Mouse (Mus musculus): Measurements from ENCODE around the gene Igfbp7.

Igfbp7 gene

DNA sequence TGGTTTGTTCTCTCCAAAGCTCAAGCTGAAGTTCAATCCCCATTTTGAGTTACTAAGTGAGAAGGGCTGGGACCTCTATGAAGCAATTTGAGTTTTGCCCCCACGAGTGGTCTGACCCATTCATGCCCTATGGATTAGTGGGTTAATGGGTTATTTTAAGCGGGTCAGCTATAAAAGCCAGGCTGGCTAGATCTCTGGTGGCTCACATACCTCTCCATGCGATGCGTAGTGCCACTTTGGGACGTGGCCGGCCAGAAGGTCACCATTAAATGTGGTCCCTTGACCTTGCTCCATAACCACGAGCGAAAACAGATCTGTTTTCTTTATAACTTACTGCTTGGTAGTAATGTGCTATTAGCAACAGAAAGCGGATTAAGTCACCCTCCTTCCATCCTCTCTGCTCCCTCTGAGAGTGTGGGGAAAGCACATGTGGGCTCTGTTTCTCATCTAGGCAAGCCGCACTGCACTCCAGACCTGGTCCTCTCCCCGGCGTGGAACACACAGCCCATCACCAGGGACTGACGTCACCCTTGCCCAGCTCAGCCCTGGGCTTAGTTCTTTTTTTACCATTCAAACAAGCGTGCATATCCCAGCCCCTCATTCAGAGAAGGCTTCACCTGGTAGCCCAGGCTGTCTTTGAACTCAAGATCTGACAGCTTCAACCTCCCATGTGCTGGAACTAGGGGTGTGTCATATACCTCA lies 28.3 kb downstream of the Igfbp7 start:
- DNase-seq (ENCODE audit: low spot score in 2 of 2) = no peak

GRCm38 (mm10) chr5:77378027-77378426 lies 29.8 kb downstream of the Igfbp7 start:
- no peak for DNase-seq (ENCODE audit: low spot score in 2 of 2)

DNA sequence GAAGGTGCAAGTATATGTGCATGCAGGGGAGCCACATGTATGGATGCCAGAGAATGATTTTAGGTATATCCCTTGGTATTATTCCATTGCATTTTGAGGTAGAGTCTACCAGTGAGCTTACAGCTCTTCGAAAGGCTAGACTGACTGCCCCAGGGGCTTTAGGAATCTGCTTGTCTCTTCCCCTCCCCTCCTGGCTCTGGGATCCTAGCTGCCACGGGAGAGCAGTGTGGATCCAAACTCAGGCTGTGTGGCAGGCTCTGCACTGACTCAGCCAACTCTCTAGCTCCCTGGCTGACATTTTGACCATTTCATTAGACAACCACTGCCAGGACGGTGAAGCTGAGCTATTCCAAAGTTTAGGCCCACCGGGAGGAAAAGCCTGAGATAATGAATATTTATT lies 32.3 kb downstream of the Igfbp7 start:
- DNase-seq (ENCODE audit: low spot score in 2 of 2) = no peak

DNA sequence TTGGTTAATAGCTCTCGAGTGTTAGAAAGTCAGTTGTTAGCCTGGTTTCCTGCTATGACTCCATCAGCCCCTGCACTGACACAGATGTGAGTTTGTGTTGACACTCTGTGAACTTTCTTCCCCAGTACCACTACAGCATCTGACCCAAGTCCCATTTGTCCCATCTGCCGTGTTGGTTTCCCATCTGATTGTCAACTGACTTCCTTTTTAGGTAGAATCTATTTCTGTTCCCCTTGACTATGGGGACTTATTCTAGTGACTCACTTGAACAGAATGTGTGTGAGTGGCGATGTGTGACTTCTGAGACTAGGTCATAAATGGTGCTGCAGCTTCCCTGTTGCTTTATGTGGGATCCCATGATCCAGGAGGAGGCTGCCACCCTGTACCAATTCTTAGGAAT lies 32.9 kb downstream of the Igfbp7 start:
- no peak for DNase-seq (ENCODE audit: low spot score in 2 of 2)

DNA sequence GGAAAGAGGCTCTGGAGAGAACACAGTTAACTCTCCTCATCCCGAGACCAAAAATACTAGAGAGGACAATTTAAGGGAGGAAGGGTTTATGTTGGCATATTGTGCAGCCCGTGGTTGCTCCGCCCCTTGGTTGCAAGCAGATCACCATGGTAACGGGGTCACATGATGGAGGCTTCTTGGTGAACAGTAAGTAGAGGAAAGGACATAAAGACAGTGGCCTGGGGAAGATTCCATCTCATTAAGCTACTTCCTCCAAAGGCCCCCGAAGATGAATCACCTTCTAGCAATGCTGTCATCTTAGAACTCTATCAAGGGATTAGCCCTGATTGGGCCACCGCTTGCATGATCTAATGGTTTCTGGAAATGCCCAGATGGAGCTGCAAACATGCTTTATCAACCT lies 35.1 kb downstream of the Igfbp7 start:
- DNase-seq (ENCODE audit: low spot score in 2 of 2) = no peak

- no peak for DNase-seq (ENCODE audit: low spot score in 2 of 2)
Observed at GRCm38 (mm10) chr5:77372242-77372641, 35.6 kb downstream of the Igfbp7 start.

- DNase-seq (ENCODE audit: low spot score in 2 of 2) = no peak
Observed at GRCm38 (mm10) chr5:77370378-77370892, 37.4 kb downstream of the Igfbp7 start.

DNA sequence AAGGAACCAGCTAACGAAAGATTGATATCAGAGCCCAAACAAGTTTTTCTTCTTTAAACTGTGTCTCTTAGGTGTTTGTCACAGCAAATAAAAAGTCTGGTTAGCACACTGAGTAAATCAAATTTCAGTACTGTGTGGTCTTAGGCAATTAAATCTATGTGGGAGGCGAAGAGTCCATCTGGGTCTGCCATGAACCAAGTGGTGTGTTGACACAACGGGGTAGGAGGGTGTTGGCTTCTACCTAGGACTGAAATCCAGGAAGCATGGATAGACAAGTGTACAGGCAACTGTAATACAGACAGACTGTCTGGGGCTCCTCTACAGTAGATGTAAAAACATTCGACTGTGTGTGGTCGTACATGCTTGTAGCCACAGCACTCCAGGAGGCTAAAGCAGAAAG lies 38.4 kb downstream of the Igfbp7 start:
- DNase-seq (ENCODE audit: low spot score in 2 of 2) = no peak

DNA sequence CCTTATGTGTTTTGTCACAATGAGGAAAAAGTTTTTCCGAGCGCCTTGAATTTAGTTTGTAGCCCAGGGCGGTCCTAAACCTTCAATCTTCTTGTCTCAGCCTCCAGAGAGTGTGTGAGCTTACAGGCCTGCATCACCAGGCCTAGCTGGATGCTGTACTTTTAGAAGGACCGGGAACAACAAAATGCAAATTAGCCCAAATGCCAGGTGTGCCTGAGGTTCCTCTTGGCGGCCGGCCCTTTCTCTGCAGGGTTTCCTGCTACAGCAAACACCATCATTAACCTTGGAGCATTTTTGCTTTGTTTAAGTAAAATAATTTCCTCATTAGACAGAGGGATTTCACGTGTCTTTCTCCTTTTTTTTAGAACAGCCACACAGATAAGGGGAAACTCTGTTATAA lies 39.6 kb downstream of the Igfbp7 start:
- no peak for DNase-seq (ENCODE audit: low spot score in 2 of 2)

DNA sequence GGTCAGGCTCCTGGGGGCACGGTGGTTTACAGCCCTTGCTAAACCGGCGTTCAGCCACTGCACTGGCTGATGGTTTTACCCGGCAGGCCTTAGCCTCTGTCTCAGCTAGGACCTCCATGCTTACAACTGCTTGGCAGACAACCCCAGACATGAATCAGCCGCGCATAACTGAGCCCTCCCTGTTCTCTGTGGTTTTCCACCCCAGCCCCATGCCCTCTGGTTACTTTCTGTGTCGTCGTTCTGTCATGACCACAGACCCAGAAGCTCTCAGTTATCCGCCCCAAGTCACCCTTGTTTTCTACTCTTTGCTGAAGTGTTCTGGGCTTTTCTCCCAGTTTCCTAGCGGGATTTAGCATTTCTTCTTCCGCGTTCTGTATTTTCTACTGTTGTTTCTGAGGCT lies 40.2 kb downstream of the Igfbp7 start:
- DNase-seq (ENCODE audit: low spot score in 2 of 2) = no peak

GRCm38 (mm10) chr5:77367145-77367544 lies 40.7 kb downstream of the Igfbp7 start:
- no peak for DNase-seq (ENCODE audit: low spot score in 2 of 2)

- no peak for DNase-seq (ENCODE audit: low spot score in 2 of 2)
Observed at GRCm38 (mm10) chr5:77366313-77366712, 41.5 kb downstream of the Igfbp7 start.

DNA sequence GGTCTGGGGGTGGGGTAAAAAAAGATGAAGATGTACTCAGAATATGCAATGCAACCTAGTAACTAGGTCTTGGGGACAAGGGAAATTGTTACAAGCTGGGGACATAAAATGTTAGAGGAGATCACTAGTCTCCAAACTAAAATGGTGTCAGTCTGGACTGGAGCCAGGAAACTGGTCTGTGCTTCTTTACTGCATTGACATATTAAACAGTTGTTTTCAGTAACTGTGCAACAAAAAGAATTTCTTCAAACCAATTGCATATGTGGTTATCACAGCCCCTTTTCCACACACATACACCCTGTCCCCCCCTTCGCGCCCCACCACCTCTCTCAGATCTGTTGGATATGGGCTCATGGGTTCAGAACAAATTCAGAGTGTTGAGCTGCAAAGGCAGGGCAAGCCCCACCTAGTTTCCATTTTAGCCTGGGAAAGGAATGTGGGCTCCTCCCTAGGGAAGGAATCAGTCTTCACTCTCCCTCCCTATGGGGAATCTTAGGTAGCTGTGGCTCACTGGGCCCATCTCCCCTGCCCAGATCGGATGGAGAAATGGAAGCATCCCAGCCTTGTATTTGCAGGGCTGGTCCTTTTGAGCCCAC lies 43.3 kb downstream of the Igfbp7 start:
- DNase-seq (ENCODE audit: low spot score in 2 of 2) = no peak

- DNase-seq (ENCODE audit: low spot score in 2 of 2) = no peak
Observed at GRCm38 (mm10) chr5:77363650-77364049, 44.2 kb downstream of the Igfbp7 start.

GRCm38 (mm10) chr5:77362120-77362519 lies 45.7 kb downstream of the Igfbp7 start:
- no peak for DNase-seq (ENCODE audit: low spot score in 2 of 2)

- no peak for DNase-seq (ENCODE audit: low spot score in 2 of 2)
Observed at GRCm38 (mm10) chr5:77361006-77361405, 46.8 kb downstream of the Igfbp7 start.

- DNase-seq (ENCODE audit: low spot score in 2 of 2) = no peak
Observed at GRCm38 (mm10) chr5:77359971-77360370, 47.9 kb downstream of the Igfbp7 start.

DNA sequence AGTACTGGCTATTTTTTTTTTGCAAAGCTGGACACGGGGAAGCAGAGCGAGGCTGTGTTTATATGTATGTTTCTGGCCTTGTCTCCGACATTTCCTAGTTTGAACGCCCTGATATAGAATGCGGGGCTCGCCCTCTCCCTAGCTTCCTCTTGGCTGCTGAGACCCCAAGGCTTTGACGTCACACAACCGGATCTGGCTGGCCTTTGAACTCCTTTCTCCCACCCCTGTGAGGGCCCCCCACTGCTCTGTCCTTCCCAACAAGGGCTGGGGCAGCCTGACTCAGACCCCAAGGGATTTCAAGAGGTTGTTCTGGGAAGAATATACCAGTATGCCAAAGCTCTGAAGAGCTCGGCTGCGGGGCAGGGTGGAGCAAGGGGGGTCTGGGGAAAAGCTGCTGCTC lies 49.5 kb downstream of the Igfbp7 start:
- DNase-seq (ENCODE audit: low spot score in 2 of 2) = no peak

DNA sequence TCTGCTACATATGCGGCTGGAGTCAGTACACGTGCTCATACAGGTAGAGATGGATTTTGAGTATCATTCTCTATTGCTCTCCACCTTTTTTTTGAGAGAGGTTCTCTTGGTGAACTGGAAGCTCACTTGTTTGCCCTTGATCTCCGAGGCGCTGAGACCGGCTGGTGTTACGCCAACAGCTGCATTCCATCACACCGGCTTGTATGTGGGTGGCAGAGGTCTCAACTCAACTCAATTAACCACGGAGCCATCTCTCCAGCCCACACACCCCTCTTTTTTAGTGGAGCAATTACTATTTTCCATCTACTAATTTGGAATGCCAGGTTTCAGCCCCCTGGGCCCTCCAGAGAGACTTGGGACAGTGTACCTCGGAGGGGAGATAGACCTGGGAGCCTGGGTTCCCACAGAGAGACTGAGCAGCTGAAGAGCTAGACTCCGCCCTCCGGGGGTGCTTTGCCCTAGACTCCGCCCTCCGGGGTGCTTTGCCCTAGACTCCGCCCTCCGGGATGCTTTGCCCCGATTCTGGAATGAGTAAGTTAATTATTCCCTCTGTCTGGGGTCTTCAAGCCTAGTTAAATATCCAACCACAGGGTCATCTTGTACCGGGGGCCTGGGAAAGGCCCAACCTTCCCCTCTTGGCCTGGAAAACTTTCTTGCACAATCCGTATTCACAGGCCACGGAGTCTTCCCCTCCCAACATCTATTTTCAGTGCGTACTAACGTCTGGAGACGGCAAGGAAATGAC lies 50.3 kb downstream of the Igfbp7 start:
- peak in 1 of 2 experiments; percentile 26 for DNase-seq (ENCODE audit: low spot score in 2 of 2)

DNA sequence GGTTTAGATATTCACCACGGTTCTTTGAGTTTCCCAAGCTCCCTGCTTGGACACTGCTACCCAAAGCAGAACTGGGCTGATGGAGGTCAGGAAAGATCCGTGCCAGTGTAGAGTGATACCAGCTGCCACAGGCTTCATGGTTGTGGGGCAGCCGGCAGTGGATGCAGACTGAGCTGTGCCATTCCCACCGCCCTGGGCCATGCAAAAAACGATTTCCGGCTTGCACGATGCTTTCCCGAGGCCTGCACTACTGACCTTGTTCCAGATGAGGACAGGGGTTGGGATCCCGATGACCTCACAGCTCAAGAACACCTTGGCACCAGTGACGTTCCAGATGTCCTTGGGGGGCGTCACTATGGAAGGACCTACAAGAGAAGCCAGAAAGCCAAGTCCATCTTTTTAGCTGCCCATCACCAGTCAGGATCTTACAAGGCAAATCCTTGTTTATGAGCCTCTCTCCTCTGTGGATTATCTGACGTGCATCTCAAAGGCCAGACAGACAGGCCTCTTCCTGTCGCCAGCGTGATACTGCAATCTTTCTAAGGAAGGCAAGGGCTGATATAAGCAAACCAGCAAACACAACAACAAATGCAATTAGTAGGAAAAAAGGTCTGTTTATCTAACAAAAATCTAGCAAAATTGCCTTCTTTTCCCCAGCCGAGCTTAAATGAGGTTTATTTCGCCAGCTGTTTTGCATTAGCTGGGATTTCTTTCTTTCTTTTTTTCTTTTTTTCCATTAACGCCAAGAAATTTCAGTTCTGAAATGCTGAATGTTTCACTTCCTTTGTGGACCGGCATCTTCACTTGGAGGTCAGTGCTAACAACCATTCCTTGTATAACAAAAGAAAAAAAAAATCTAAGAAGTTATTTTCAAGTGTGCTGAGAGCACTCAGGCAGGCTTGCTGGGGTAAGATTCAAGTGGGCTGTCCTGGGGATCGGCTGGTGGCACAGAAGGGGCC lies 52.3 kb downstream of the Igfbp7 start:
- no peak for DNase-seq (ENCODE audit: low spot score in 2 of 2)

DNA sequence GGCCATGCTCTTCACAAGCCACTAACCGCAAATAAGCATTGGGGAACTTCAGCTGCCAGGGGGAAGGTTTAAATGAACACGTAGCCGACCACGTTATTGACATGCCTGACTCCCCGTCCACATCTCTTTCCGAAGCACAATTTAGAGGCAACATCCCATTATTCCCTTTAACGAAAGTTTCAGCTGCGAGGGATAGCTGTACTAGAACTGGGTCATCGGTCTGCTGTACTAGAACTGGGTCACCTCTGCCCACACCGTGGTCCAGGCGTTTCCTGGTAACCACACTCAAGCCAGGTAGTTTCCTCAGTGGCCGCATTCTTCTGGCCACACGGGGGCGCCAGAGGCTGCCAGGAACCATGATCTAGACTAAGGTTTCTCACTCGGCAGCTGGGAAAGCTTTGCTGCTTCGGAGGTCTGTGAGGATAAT lies 53.5 kb downstream of the Igfbp7 start:
- DNase-seq (ENCODE audit: low spot score in 2 of 2) = peak; percentile 81 to 90

- DNase-seq (ENCODE audit: low spot score in 2 of 2) = no peak
Observed at GRCm38 (mm10) chr5:77351691-77352090, 56.1 kb downstream of the Igfbp7 start.
